Mouse (Mus musculus) retina, adult 2 months (tissue): ENCODE data around the gene Clec2i.
A peak's percentile ranks its signal among the peaks of the same experiment; 100 is the strongest.
"Not testable (repeated sequence)": the region's sequence is repeated elsewhere in the genome, so short reads cannot be mapped to it uniquely, and the experiment has no call there.

Source experiments
- DNase-seq: peaks from one replicate; pipeline ENCODE4 v3.0.0-alpha.2; 2012; ENCODE audit warnings: low read depth, low spot score

Clec2i gene

DNA sequence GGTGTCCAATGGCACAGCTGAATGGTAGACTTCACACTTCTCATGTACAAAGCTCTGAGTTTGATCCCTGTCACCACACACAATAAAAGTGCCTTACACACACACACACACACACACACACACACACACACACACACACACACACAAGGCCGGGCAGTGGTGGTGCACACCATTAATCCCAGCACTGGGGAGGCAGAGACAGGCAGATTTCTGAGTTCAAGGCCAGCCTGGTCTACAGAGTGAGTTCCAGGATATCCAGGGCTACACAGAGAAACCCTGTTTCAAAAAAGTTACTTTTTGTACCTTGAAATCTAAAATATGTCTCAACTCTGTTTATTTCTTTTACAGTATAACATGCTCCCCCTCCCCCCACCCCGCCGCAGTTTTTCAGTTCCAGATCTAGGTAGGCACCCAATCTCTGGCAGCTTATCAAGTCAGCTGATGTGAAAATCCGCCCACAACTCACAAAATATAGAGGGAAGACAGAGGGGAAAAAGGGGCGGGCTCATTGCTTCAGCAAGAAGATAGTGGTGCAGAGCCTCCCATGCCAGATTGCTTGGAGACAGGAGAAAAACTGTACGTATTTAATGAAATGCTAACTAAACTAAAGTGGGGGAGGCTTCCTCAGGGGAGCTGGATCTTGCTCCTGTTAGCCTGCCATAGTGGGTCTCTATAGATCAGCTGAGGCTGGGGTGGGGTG, at the start of gene Clec2i:
Gene Clec2i, plus strand, starts transcription at position 498 of the 700 bp plus-strand sequence.
- not testable (repeated sequence) for DNase-seq

DNA sequence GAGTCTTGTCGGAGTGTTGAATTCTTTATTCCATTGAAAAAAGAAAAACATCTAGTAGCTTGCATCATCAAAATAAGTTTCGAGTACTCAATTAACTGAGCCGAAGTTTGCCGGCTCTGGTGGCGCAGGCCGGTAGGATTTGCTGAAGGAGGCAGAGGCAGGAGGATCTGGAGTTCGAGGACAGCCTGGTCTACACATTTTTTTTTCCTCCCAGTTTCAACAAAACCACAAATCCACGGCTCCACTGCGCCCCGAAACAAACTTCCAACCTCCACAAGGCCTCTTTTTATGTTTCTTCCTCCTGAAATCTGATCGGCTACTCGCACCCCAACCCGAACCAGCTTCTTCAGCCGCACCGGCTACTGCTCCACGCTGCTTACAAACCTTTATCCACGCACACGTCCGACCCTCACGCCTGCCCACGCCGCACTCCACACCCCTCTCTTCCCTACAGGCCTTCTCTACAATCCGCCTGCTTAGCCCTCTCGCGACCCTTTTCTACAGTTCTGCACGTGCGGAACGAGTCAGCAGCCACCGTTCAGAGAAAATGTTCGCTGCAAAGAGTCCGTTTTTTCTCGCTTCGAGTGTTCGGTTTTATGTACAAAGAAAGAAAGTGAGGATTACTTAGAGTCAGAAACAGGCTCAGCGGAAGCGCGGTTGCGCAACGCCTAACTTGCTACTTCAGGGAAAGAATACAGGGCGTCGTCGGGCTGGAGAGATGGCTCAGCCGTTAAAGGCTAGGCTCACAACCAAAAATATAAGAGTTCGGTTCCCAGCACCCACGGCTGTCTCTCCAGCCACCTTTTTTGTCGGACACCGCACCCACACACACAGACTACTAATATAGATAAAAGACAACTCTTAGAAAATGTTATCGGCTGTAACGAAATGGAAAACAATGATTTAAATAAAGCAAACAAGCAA, 48.8 kb upstream of the Clec2i start:
- peak; percentile 67 for DNase-seq

DNA sequence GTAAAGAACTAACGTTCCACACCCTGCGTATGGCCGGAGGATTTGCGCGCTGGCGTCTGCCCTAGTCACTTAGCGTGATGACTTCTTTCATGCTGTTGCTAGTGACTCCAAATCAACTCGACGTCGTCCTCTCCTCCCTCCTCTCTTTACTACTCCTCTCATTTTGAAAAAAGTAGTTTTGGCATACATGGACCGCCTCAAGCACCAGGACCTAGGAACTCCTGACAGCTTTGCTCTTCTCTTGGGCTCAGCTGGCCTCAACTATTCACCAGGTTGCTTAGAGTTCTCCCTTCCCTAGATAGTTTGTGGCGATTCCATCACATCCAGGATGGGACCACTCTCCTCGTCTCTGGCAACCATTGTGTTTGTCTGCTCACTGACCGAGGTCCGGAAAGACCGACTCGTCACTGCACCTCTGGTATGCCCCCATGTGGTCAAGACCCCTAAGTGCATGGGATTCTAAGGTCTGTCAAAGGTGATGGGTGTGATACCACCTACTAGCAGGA, 48.1 kb upstream of the Clec2i start:
- peak; percentile 70 for DNase-seq

DNA sequence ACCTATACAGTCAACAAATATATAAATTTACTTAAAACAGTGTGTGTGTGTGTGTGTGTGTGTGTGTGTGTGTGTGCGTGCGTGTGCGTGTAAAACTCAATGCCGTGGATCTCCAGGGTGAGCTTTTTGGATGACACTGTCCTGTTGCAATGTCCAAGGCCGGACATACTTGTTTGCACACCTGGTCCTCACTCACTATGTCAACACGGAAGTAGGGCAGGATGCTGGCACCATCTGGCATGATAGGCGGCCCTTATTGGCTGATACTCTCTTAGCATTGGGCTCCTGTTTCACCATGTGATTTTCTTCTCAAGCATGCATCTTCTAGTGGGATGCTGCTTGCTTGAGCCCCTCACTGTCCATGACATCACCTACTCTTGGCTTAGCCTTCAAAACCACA, 47.5 kb upstream of the Clec2i start:
- DNase-seq = no peak

DNA sequence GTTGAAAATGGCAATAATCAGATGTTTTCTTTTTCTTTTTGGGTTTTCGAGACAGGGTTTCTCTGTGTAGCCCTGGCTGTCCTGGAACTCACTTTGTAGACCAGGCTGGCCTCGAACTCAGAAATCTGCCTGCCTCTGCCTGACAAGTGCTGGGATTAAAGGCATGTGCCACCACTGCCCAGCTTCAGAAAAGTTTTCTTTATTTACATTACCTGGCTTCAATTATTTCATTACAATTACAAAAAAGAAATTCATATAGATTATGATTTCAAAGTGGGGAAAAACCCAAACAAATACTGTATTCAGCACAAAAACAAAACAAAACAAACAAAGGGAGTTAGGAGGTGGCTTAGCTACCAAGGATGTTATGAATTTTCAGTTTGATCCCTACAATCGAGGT, 46.7 kb upstream of the Clec2i start:
- not testable (repeated sequence) for DNase-seq

DNA sequence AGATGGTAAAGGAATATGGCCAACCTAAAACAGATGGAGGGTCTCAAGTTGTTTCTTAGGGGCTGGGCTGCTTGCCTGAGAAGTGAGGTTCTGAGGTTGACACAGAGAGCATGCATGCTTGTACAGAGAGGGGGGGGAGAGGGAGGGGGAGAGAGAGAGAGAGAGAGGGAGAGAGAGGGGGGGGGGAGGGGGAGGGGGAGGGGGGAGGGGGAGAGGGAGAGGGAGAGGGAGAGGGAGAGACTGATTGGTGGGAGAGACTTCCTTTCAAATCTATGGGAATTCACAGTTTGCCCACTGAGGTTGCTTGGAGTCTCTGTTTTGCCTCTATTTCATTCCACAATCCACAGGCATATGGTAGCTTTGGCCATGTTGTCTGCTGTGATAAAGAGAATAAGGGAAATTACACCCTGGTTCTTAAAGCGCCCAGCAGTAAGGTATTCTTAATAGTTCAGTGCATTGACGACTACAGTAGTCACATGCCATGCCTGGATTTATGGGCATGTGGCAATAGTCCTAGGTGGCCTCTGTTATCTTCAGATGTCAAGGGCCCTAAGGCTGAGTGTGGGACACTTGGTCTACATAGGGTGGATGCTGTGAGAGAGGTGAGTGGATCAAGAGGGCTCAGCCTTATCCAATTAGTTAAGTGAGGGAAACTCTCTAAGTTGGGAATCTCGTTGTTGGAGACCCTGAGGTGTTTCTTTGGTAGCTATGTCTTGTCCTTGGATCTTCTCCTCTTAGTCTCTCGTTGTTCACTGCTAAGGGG, 45.9 kb upstream of the Clec2i start:
- no peak for DNase-seq

DNA sequence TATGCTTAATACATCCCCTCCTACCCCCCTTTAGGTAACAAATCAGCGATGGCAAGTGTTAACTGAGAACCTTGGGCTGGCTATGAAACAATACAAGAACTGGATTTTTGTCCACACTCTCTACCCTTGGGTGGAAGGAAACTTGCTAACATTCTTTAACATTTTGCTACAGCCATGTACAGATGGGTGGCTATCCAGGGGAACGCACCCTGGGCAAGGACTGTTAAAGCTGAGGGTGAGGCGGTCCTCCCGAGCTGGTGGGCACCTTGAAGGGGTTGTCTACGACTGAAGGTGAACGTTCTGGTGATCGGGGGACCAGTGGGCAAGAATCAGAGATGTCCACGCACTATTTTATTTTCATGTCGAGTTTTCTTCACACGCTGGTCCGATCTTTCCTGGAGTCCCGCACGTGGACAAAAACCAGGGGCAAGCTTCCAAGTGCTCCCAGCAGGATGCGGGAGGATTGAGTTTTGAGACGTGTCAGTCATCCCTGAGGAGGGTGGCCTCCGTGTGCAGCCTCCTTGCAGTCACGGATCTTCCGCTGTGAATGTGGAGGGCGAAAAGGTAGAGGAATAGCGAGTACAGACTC, 44.9 kb upstream of the Clec2i start:
- DNase-seq = no peak

DNA sequence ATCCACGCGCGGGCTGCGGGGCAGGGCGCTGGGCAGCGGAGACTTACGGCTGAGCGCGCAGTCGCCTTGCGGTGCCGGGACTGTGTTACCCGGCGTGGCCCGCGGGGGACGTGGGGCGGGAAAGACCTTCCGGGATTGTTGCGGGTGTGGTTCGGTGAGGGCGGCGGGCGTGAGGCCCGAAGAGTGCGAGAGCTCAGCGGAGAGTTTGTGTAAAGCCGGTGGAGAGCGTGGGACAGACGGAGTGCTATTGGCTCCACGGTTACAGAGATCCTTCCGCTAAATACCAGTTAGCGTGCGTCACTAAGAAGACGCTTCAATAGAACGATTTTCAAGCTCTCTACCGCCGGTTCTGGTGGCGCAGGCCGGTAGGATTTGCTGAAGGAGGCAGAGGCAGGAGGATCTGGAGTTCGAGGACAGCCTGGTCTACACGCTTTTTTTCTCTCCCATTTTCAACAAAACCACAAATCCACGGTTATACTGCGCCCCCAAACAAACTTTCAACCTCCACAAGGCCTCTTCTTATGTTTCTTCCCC, 44.4 kb upstream of the Clec2i start:
- DNase-seq = peak; percentile 96

DNA sequence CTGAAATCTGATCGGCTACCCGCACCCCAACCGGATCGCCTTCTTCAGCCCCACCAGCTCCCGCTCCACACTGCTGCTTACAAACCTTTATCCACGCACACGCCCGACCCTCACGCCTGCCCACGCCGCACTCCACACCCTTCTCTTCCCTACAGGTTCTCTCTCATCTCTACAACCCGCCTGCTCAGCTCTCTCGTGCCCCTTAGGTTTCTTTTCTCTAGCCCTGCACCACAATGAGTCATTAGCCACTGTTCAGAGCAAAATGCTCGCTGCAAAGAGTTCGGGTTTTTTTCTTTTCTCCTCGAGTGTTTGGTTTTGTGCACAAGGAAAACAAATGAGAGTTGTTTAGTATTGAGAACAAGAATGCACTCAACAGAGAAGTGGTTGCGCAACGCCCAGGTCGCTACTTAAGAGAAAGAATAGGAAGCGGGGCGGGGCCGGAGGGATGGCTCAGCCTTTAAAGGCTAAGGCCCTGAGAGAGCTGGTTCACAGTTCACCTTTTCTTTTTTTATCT, 43.9 kb upstream of the Clec2i start:
- peak; percentile 44 for DNase-seq

DNA sequence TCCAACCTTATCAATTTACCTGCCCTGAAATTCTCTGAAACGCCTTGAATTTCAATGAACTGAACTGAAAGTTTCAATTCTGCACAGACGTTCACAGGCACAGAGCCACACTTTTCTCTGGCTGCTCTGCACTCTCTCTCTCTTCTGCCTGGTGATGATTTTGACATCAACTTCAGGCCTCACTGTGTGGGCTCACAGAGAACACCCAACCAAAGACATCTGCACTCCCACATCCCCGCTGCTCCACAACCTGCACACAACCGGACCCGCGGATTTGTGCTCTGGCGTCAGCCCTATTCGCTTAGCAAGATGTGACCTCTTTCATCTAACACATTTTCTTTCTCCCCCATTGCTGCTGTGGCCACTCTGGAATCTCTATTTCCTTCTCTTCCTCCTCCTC, 43.3 kb upstream of the Clec2i start:
- DNase-seq = no peak

DNA sequence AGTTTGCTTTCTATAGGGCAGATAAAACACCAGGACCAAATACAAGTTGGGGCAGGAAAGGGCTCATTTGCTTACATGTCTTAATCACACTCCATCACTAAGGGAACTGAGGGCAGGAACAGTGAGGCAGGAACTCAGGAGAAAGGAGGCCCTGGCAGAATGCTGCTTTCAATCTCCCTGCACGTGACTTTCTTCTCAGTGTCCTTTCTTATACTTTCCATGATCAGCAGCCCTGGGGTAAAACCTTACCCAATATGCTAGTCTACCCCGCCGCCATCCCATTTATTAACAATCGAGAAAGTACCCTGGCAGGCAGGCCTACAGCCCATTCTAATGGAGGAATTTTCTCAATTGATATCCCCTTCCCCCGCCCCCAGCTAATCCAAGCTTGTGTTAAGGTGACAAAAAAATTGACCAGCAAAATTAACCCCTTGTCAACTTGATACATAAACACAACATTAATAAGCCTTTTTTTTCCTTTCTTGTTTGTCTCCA, 42.8 kb upstream of the Clec2i start:
- DNase-seq = no peak

DNA sequence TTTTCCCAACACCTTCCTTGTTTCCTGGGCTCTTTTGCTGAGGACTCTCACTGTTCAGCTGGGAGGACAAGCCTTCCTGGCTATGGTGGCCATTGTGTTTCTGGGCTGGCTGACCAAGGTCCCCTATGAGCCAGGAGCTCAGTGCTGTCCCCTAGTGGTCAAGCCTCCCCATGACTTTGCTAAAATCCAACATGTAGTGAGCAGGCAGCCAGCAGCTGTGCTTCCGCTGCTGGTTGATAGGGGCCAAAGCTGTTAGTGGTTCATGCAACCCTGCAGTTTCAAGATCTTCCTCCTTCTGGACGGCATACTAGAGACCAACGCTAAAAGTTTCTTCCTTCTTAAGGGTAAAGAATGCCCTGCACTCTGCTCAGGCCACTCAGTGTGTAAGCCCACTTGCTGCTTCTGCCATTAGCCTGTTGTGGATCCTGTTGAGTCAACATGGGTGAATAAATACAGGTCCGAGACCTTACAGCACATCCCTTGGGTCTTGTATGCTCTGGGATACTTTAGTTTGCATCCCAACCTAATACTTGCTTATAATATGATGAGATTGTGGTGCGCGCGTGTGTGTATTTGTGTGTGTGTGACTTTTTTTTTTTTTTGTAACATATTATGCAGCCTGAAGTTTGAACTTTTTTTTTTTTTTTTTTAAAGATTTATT, 41.9 kb upstream of the Clec2i start:
- DNase-seq = peak; percentile 74

DNA sequence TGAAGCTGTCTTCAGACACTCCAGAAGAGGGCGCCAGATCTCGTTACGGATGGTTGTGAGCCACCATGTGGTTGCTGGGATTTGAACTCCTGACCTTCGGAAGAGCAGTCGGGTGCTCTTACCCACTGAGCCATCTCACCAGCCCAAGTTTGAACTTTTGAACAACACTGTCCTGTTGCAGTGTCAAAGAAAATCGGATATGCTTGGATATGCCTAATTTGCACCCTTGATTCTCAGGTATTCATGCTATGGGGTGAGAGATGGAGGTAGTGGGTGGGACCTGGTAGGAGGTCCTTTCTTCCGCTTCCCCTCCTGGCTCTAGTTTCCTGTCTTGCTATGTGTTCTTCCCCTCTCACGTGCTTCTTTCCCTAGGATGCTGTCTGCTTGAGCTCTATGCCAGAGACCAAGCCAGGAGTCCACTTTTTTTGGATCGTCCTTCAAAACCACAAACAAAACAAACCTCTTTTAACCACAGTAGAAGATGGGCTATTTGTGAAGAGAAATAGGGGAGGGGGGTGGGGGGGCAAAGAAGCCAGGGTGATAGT, 41.3 kb upstream of the Clec2i start:
- DNase-seq = no peak

DNA sequence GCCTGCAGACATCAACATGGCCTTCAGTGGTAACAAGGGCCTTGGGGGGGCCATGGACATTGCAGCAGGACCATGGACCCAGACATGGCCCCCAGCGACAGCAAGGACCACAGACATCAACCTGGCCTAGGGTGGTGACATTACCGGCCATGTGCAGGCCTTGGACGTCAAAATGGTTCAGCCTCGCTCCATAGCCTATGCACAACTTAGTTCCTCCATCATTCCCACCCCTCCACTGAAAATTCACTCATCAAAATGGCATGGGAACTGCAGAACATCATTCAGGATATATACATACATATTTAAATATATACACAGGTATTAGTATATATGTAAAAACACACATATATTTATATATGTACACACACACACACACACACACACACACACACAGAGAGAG, 40.0 kb upstream of the Clec2i start:
- DNase-seq = no peak

DNA sequence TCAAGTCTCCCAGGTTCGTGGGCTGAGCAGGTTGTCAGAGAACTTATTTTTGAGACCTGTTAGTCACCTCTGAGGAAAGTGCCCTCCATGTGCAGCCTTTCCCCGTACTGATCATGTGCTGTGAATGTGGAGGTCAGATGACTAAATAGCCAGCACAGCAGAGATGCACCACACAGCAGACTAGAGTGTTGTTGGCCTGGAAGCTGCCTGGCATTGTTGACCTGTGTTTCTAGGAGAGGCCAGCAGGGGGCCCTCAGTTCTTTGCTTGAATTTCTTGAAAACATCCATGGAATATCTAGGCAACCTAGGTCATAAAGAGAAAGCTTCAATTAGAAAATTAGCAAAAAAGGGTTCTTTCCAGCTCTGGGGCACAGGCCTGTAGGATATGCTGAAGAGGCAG, 37.5 kb upstream of the Clec2i start:
- DNase-seq = no peak

DNA sequence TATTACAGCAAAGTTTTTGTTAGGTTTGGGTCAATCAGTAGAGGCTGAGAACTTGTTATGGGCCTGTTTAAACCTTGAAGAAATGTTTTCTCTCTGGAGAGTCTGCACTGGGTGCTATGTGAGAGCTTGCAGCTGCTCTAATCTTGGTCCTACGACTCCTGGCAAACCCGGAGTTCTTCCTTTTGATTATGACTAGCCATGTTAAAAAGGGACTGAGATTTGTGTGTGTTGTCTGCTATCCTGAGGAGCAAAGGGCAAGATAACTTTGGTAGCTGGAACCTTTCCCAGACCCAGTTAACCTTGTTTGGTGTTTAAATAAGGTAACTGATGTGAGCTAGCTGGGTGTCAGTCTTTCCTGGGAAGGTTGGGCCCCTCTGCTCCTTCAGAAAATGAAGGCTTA, 36.7 kb upstream of the Clec2i start:
- DNase-seq = no peak

DNA sequence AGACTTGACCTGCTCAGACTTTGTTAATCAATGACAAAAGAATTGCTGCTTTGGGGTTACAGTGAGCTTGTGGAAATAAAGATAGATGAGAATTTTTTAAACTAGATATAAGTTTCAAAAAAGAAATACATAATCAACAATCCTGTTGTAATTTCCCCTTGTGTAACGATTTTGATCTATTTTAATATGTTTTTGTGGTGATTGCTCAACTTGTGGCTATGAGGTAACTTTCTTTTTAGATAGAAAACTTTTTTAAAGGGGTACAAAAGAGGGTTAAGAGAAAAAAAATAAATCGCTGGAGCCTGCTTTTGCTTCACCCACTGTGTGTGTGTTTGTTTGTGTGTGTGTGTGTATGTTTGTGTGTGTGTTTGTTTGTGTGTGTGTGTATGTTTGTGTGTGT, 36.2 kb upstream of the Clec2i start:
- DNase-seq = no peak

DNA sequence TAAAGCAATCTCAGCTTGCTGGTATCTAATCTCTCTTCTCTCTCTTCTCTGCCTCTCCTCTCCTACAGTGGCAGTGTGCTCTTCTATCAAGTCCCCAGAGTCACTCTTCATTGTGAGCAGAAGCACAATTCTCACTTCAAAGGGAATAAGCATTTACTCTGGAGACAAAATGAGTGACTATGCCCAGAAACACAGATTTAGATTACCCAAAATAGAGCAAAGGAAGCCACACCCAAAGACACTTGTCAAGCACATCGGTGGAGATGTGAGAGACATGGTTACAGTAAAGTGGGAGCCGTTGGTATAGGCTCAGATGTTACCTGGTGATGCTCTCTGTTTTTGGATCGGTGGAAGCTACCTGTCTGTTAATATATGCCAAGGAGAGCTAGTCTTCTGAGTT, 34.6 kb upstream of the Clec2i start:
- no peak for DNase-seq

DNA sequence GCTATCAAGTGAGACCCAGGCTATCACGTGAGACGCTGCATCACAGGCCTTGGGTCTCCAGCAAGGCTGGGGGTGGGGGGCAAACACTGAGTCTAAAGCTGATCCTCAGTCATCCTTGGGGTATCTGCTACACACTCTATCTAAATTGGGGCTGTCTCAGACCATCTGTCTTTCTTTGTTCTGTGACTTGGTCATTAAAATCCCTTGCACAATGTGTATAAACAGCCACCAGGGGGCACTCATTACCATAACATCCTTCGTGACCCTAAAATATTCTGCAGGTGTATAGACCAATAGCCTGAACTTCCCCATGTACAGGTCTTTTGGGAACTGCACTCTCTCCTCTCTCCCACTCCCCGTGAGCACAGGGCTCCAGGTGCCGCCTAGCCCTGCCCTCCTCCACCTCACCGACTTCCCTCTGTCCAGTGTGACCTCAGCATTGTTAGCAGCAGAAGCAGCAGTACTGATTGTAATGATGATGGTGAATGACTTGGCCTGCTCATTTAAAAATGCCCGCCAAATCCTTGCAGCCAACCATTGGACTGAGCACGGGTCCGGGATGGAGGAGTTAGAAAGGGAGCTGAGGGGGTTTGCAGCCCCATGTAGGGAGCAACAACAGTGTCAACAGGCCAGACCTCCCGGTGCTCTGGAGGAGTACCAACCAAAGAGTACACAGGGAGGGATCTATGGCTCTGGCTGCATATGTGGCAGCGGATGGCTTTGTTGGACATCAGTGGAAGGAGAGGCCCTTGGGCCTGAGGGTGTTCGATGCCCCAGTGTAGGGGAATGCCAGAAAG, 33.2 kb upstream of the Clec2i start:
- DNase-seq = no peak
